Mouse (Mus musculus) heart, postnatal 0 days (tissue): ENCODE results near the gene Emilin3. TPM values are rescaled to one million over a fixed set of nuclear protein-coding genes. Genes with fewer than 3 reads are reported as not detected.
A peak's percentile ranks its signal among the peaks of the same experiment; 100 is the strongest.

ENCODE experiments used
- ATAC-seq: fragments of 200-750 bp; cut with Nextera tagmentation; 2 replicates; pipeline ENCODE4 v1.8.0; 2017; ENCODE audit warnings: low read depth, moderate number of reproducible peaks, moderate library complexity; ENCODE audit not compliant: insufficient read depth
- DNase-seq: peaks from one replicate; pipeline ENCODE4 v3.0.0-alpha.2; 2016; ENCODE audit warnings: low spot score
- H3K27ac ChIP-seq: fragments of 300-500 bp; sonication (generic); 2 replicates; pipeline ENCODE4 v1.5.1; 2014; ENCODE audit warnings: low read depth, mild to moderate bottlenecking
- H3K27me3 ChIP-seq: fragments of 300-500 bp; sonication (generic); 2 replicates; pipeline ENCODE4 v1.6.1; 2014; ENCODE audit warnings: low read length, mixed read lengths; ENCODE audit not compliant: control insufficient read depth, insufficient read depth
- H3K36me3 ChIP-seq: fragments of 300-500 bp; sonication (generic); replicated peaks from 2 replicates; pipeline ENCODE4 v1.6.1; 2014; ENCODE audit warnings: low read length, mixed read lengths; ENCODE audit not compliant: control insufficient read depth, insufficient read depth
- H3K4me1 ChIP-seq: fragments of 300-500 bp; sonication (generic); 2 replicates; pipeline ENCODE4 v1.6.1; 2014; ENCODE audit warnings: antibody characterized with exemption; ENCODE audit not compliant: control insufficient read depth, insufficient read depth
- H3K4me2 ChIP-seq: fragments of 300-500 bp; sonication (generic); 2 replicates; pipeline ENCODE4 v1.6.1; 2014; ENCODE audit warnings: low read depth, mild to moderate bottlenecking, low read length, moderate library complexity
- H3K4me3 ChIP-seq: fragments of 300-500 bp; sonication (generic); 2 replicates; pipeline ENCODE4 v1.5.1; 2014; ENCODE audit warnings: low read depth, low read length
- H3K9ac ChIP-seq: fragments of 300-500 bp; sonication (generic); replicated peaks from 2 replicates; pipeline ENCODE4 v1.6.1; 2014; ENCODE audit warnings: low read depth, low read length, mixed read lengths
- H3K9me3 ChIP-seq: fragments of 300-500 bp; sonication (generic); replicated peaks from 2 replicates; pipeline ENCODE4 v1.6.1; 2016; ENCODE audit warnings: low read length; ENCODE audit not compliant: control insufficient read depth
- CTCF ChIP-seq: IDR thresholded peaks from 2 replicates; pipeline ENCODE4 v1.5.1; 2016; ENCODE audit warnings: antibody characterized with exemption, control low read depth, low read depth
- EP300 ChIP-seq: IDR thresholded peaks from 2 replicates; pipeline ENCODE4 v1.6.1; 2016; ENCODE audit warnings: antibody characterized with exemption, low read depth
- WGBS: fragments of 180-500 bp; shearing (Covaris S2); extraction: QIAGEN DNeasy Blood & Tissue Kit; methylation state at CpG from one replicate; pipeline ENCODE4 v1.1.7; 2014; 5-methylcytosine and 5-hydroxymethylcytosine counted together
- polyA plus RNA-seq: library from polyadenylated mRNA; unstranded; fragments of >200 nt; fragmentation: Nextera tagmentation; extraction: Ambion mirVana; gene quantifications from 2 replicates; pipeline ENCODE4 v1.2.1, GENCODE M21; 2015
- total RNA-seq: library from RNA; depleted of rRNA; stranded (reverse); fragments of >200 nt; gene quantifications from 2 replicates; pipeline ENCODE4 v1.2.3, GENCODE M21; 2014; ENCODE audit warnings: low replicate concordance

The Emilin3 gene
- total and polyA plus RNA-seq, 2 experiments from 2014 or later = 0.10 to 0.84 TPM

- TF ChIP-seq CTCF (no peak), EP300 (peak; percentile 93)
- H3K36me3 ChIP-seq = no peaks in the 10 kb centered on the region
- H3K9me3 ChIP-seq = no peaks in the 10 kb centered on the region; the same call in 1 of the 2 replicates
- H3K27me3 ChIP-seq = no peaks in the 10 kb centered on the region
- DNase-seq (peak; percentile 94), ATAC-seq (peak; percentile 96)
- peaks cover 7% of the 10 kb centered on the region; the same call in 1 of the 2 replicates for H3K4me1 ChIP-seq
- peak within 1 kb of the TSS; percentile 98 for H3K27ac ChIP-seq
- H3K4me2 ChIP-seq = peak within 1 kb of the TSS; percentile 90
- peak within 1 kb of the TSS; percentile 91 for H3K4me3 ChIP-seq
- peak within 1 kb of the TSS; percentile 96 for H3K9ac ChIP-seq
- under 1% methylated on average over 38 of the region's 48 CpGs for WGBS
Observed at GRCm38 (mm10) chr2:160872890-160873382, 39.2 kb downstream of the Emilin3 start, which contains the start of gene Zhx3. Gene Zhx3 (minus strand): TSS chr2:160872998.

- H3K4me1 ChIP-seq = peaks cover 7% of the 10 kb centered on the region; the same call in 1 of the 2 replicates
- peak overlapping the region; percentile 90 for H3K4me2 ChIP-seq
- TF ChIP-seq EP300 (no peak), CTCF (no peak)
- H3K9ac ChIP-seq = peak overlapping the region; percentile 96
- H3K27me3 ChIP-seq = no peaks in the 10 kb centered on the region
- WGBS = under 1% methylated on average over 42 of the region's 47 CpGs
- H3K36me3 ChIP-seq = no peaks in the 10 kb centered on the region
- DNase-seq = peak; percentile 59
- peak overlapping the region; percentile 98 for H3K27ac ChIP-seq
- peak overlapping the region; percentile 91 for H3K4me3 ChIP-seq
- ATAC-seq = peak; percentile 85
- H3K9me3 ChIP-seq = no peaks in the 10 kb centered on the region; the same call in 1 of the 2 replicates
Observed at GRCm38 (mm10) chr2:160872395-160872794, 39.7 kb downstream of the Emilin3 start.

GRCm38 (mm10) chr2:160871310-160871709, 40.8 kb downstream of the Emilin3 start:
- Histone ChIP-seq H3K27me3 (no peaks in the 10 kb centered on the region), H3K9me3 (no peaks in the 10 kb centered on the region; the same call in 1 of the 2 replicates), H3K9ac (no peak overlapping the region), H3K36me3 (no peaks in the 10 kb centered on the region), H3K4me1 (peaks cover 7% of the 10 kb centered on the region; the same call in 1 of the 2 replicates), H3K27ac (no peak overlapping the region), H3K4me2 (0 out of 2 replicates have a peak overlapping the region, but pooled peaks have one; percentile 24), H3K4me3 (no peak overlapping the region)
- 83% methylated on average over 3 of the region's 3 CpGs for WGBS
- TF ChIP-seq EP300 = no peak
- TF ChIP-seq CTCF = no peak
- DNase-seq (no peak), ATAC-seq (no peak)

GRCm38 (mm10) chr2:160869446-160869845, 42.7 kb downstream of the Emilin3 start:
- H3K4me3 ChIP-seq = no peak overlapping the region
- peaks cover 7% of the 10 kb centered on the region; the same call in 1 of the 2 replicates for H3K4me1 ChIP-seq
- H3K27me3 ChIP-seq = no peaks in the 10 kb centered on the region
- H3K27ac ChIP-seq = no peak overlapping the region
- no peak for DNase-seq
- H3K9ac ChIP-seq = no peak overlapping the region
- ATAC-seq = no peak
- no peaks in the 10 kb centered on the region for H3K9me3 ChIP-seq
- TF ChIP-seq CTCF = no peak
- no peak for TF ChIP-seq EP300
- H3K4me2 ChIP-seq = no peak overlapping the region
- WGBS = 82% methylated on average over 3 of the region's 3 CpGs
- H3K36me3 ChIP-seq = no peaks in the 10 kb centered on the region

- WGBS = 87% methylated on average over 2 of the region's 2 CpGs
- no peaks in the 10 kb centered on the region for H3K36me3 ChIP-seq
- H3K4me3 ChIP-seq = no peak overlapping the region
- DNase-seq (no peak), ATAC-seq (no peak)
- H3K4me2 ChIP-seq = no peak overlapping the region
- H3K4me1 ChIP-seq = 0 out of 2 replicates have a peak, but pooled peaks cover 3% of the 10 kb centered on the region
- no peak overlapping the region for H3K27ac ChIP-seq
- H3K9me3 ChIP-seq = no peaks in the 10 kb centered on the region
- H3K27me3 ChIP-seq = no peaks in the 10 kb centered on the region
- no peak overlapping the region for H3K9ac ChIP-seq
- TF ChIP-seq CTCF (no peak), EP300 (no peak)
Observed at GRCm38 (mm10) chr2:160865266-160865665, 46.9 kb downstream of the Emilin3 start.

- H3K4me1 ChIP-seq = no peaks in the 10 kb centered on the region
- no peak overlapping the region for H3K4me2 ChIP-seq
- H3K27ac ChIP-seq = no peak overlapping the region
- ATAC-seq (no peak), DNase-seq (no peak)
- H3K36me3 ChIP-seq = no peaks in the 10 kb centered on the region
- H3K27me3 ChIP-seq = no peaks in the 10 kb centered on the region
- H3K4me3 ChIP-seq = no peak overlapping the region
- H3K9me3 ChIP-seq = no peaks in the 10 kb centered on the region
- 92% methylated on average over 1 of the region's 1 CpGs for WGBS
- no peak overlapping the region for H3K9ac ChIP-seq
- no peak for TF ChIP-seq EP300
- no peak for TF ChIP-seq CTCF
Observed at GRCm38 (mm10) chr2:160864112-160864511, 48.0 kb downstream of the Emilin3 start.
